Mouse (Mus musculus): ENCODE measurements around the gene Btbd35f21.
"Not testable (repeated sequence)": the region's sequence is repeated elsewhere in the genome, so short reads cannot be mapped to it uniquely, and the experiment has no call there.

Gene Btbd35f21

DNA sequence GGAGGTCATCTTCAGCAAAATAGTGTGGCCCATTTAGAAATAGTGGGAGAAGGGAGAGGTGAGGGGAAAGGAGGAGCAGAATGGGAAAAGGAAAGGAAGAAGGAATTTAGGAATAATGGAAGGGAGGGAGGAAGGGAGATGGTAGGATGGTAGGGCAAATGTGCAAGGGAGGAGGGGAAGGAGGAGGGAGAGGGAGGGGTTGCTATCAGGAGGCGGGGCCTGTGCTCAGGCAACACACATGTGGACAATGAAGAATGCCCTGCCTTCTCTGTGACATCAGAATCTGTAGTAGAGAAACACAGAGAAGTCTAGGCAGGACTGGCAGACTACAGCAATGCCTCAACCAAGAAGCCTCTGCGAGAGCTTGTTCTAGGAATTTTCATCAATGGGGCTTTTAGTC is at the start of gene Btbd35f21:
Gene Btbd35f21, plus strand, starts transcription at position 301 of the 400 bp plus-strand sequence.
- not testable (repeated sequence) for DNase-seq

Data from layer of hippocampus, adult 9-11 months (tissue).